Mouse (Mus musculus): ENCODE results near the gene Dus2.

The Dus2 gene

GRCm38 (mm10) chr8:106044151-106044550 is 53.0 kb downstream of the Dus2 start:
- no peak for DNase-seq (ENCODE audit: low read depth, low spot score)

GRCm38 (mm10) chr8:106046872-106047559 is 55.9 kb downstream of the Dus2 start:
- DNase-seq (ENCODE audit: low read depth, low spot score): no peak

- no peak for DNase-seq (ENCODE audit: low read depth, low spot score)
Measured at GRCm38 (mm10) chr8:106047854-106048630, 56.9 kb downstream of the Dus2 start.

GRCm38 (mm10) chr8:106049840-106050239 is 58.7 kb downstream of the Dus2 start:
- no peak for DNase-seq (ENCODE audit: low read depth, low spot score)

- DNase-seq (ENCODE audit: low read depth, low spot score): no peak
Measured at GRCm38 (mm10) chr8:106051068-106051467, 59.9 kb downstream of the Dus2 start.

- DNase-seq (ENCODE audit: low read depth, low spot score): no peak
Measured at GRCm38 (mm10) chr8:106052510-106053089, 61.5 kb downstream of the Dus2 start.

GRCm38 (mm10) chr8:106054190-106054811 is 63.2 kb downstream of the Dus2 start:
- no peak for DNase-seq (ENCODE audit: low read depth, low spot score)

- DNase-seq (ENCODE audit: low read depth, low spot score): no peak
Measured at GRCm38 (mm10) chr8:106055038-106055437, 63.9 kb downstream of the Dus2 start.

GRCm38 (mm10) chr8:106056455-106056982 is 65.4 kb downstream of the Dus2 start:
- DNase-seq (ENCODE audit: low read depth, low spot score): no peak

- peak; percentile 97 for DNase-seq (ENCODE audit: low read depth, low spot score)
Measured at GRCm38 (mm10) chr8:106058731-106059612, 67.8 kb downstream of the Dus2 start, which contains the start of gene Nfatc3. Gene Nfatc3 (plus strand): TSS chr8:106058840.

GRCm38 (mm10) chr8:106059613-106060371 is 68.7 kb downstream of the Dus2 start:
- DNase-seq (ENCODE audit: low read depth, low spot score): peak; percentile 46

- no peak for DNase-seq (ENCODE audit: low read depth, low spot score)
Measured at GRCm38 (mm10) chr8:106060521-106060920, 69.4 kb downstream of the Dus2 start.

GRCm38 (mm10) chr8:106061686-106062085 is 70.5 kb downstream of the Dus2 start:
- no peak for DNase-seq (ENCODE audit: low read depth, low spot score)

GRCm38 (mm10) chr8:106063046-106063445 is 71.9 kb downstream of the Dus2 start:
- DNase-seq (ENCODE audit: low read depth, low spot score): no peak

- DNase-seq (ENCODE audit: low read depth, low spot score): no peak
Measured at GRCm38 (mm10) chr8:106066721-106067120, 75.6 kb downstream of the Dus2 start.

- DNase-seq (ENCODE audit: low read depth, low spot score): no peak
Measured at GRCm38 (mm10) chr8:106069565-106069964, 78.4 kb downstream of the Dus2 start.

- DNase-seq (ENCODE audit: low read depth, low spot score): no peak
Measured at GRCm38 (mm10) chr8:106072113-106072512, 81.0 kb downstream of the Dus2 start.

GRCm38 (mm10) chr8:106074236-106074635 is 83.1 kb downstream of the Dus2 start:
- no peak for DNase-seq (ENCODE audit: low read depth, low spot score)

- DNase-seq (ENCODE audit: low read depth, low spot score): no peak
Measured at GRCm38 (mm10) chr8:106074659-106075058, 83.5 kb downstream of the Dus2 start.
